Mouse (Mus musculus): ENCODE results near the gene Mrgprb5. TPM values are rescaled to one million over a fixed set of nuclear protein-coding genes. Genes with fewer than 3 reads are reported as not detected.

The Mrgprb5 gene
- not detected in 2 replicates for polyA plus RNA-seq (2015; fragmentation: Nextera tagmentation; extraction: Ambion mirVana)

GRCm38 (mm10) chr7:48168919-48169318 lies at the start of gene Mrgprb5:
Mrgprb5 (minus strand) TSS chr7:48169019.
- H3K27ac ChIP-seq (ENCODE audit: low read depth, low read length), result no peak within 1 kb of the TSS
- WGBS, result 68% methylated on average over 2 of the region's 2 CpGs
- H3K4me1 ChIP-seq (replicated peaks; ENCODE audit: control insufficient read depth, insufficient read depth, low read length), result no peaks in the 10 kb centered on the region
- no peaks in the 10 kb centered on the region for H3K9me3 ChIP-seq (ENCODE audit: control insufficient read depth)
- no peak within 1 kb of the TSS for H3K9ac ChIP-seq (ENCODE audit: low read depth, low read length)
- no peak for ATAC-seq
- no peak within 1 kb of the TSS for H3K4me2 ChIP-seq (replicated peaks; ENCODE audit: low read depth)
- H3K4me3 ChIP-seq (ENCODE audit: low read depth, low read length), result no peak within 1 kb of the TSS
- no peaks in the 10 kb centered on the region for H3K27me3 ChIP-seq (replicated peaks; ENCODE audit: control insufficient read depth, insufficient read depth, low read length)
- no peaks in the 10 kb centered on the region for H3K36me3 ChIP-seq (ENCODE audit: control insufficient read depth, insufficient read depth)
- TF ChIP-seq CTCF (IDR thresholded peaks at IDR 0.05; ENCODE audit: low read depth), result no peak

DNA sequence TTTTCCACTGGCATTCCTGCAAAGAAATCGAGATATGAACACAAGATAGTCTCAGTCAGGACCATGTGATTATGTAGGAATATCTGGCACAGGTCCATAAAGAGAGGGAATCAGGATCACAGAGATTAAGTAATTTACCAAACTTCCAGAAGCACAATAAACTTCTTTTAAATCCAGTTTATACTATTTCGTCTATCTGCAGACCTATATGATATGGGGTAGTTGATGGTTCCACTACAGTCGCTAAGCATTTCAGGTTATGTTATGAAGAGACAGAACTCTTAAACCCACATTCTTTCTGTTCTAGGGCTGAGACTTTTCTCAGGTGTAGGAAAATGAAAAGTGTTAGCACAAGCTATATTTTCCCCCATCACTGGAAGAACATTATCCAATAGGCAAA lies 30.4 kb upstream of the Mrgprb5 start, which contains the start of gene Mrgprb4:
TSS of gene Mrgprb4 (minus strand) at position 101 of the 400 bp plus-strand sequence.
- H3K4me2 ChIP-seq (replicated peaks; ENCODE audit: low read depth), result no peak within 1 kb of the TSS
- no peak for TF ChIP-seq CTCF (IDR thresholded peaks at IDR 0.05; ENCODE audit: low read depth)
- H3K36me3 ChIP-seq (ENCODE audit: control insufficient read depth, insufficient read depth), result no peaks in the 10 kb centered on the region
- H3K9ac ChIP-seq (ENCODE audit: low read depth, low read length), result no peak within 1 kb of the TSS
- H3K27me3 ChIP-seq (replicated peaks; ENCODE audit: control insufficient read depth, insufficient read depth, low read length), result no peaks in the 10 kb centered on the region
- 87% methylated on average over 3 of the region's 3 CpGs for WGBS
- no peak within 1 kb of the TSS for H3K4me3 ChIP-seq (ENCODE audit: low read depth, low read length)
- no peak for ATAC-seq
- no peak within 1 kb of the TSS for H3K27ac ChIP-seq (ENCODE audit: low read depth, low read length)
- no peaks in the 10 kb centered on the region for H3K9me3 ChIP-seq (ENCODE audit: control insufficient read depth)
- H3K4me1 ChIP-seq (replicated peaks; ENCODE audit: control insufficient read depth, insufficient read depth, low read length), result no peaks in the 10 kb centered on the region

DNA sequence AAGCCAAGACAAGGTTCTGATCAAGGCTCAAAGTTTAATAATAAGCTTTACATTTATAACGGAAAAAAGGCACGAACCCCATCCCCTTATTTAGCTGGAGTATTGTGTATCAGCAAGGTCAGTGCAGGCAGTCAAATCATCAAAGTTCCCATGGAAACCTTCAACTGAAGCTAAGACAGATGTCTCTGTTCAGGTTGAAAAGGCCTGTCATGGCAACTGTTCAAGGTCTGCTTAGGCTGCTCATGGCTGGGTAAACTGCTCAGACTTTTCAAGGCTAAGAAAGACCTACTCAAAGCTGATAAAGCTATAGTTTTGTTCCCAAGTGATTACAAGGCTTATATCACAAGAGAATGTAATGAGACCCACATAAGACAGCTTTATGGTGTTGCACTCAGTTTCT lies 1.3 kb downstream of the Mrgprb5 start:
- no peak for ATAC-seq

DNA sequence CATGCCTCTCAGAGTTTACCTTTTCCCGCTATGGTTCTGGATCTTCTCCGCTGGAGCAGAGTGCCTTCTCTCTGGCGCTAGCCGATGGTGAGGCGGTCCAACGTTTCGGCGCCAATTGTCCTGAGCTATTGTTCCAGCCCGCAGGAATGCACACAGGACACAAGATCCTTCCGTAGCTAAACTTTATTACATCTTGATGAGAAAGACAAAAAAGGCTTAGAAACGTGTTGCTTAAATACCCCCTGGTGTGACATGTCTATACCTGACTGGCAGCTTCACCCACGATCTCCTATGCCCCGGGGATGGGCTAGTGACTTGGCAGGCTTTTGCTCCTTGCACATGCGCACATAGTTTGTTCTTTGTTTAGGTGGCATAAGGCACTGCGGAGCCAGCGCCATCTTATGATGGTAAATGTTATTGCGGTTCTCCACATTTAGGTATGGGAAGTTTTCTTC lies 30.5 kb downstream of the Mrgprb5 start:
- Histone ChIP-seq H3K4me1 (replicated peaks; ENCODE audit: control insufficient read depth, insufficient read depth, low read length) (no peaks in the 10 kb centered on the region), H3K27ac (ENCODE audit: low read depth, low read length) (no peak overlapping the region), H3K4me2 (replicated peaks; ENCODE audit: low read depth) (peak overlapping the region; percentile 86), H3K36me3 (ENCODE audit: control insufficient read depth, insufficient read depth) (no peaks in the 10 kb centered on the region), H3K9ac (ENCODE audit: low read depth, low read length) (peak overlapping the region; percentile 48), H3K4me3 (ENCODE audit: low read depth, low read length) (peak overlapping the region; percentile 48), H3K27me3 (replicated peaks; ENCODE audit: control insufficient read depth, insufficient read depth, low read length) (no peaks in the 10 kb centered on the region), H3K9me3 (ENCODE audit: control insufficient read depth) (no peaks in the 10 kb centered on the region)
- TF ChIP-seq CTCF (IDR thresholded peaks at IDR 0.05; ENCODE audit: low read depth), result peak; percentile 77
- WGBS, result 2% methylated on average over 17 of the region's 17 CpGs
- ATAC-seq, result peak; percentile 50; the same call in 1 of the 2 replicates

More for the DNA sequence above, 1.3 kb downstream of the Mrgprb5 start:
- Histone ChIP-seq H3K4me2 (replicated peaks; ENCODE audit: low read depth) (no peak overlapping the region), H3K27ac (ENCODE audit: low read depth, low read length) (no peak overlapping the region), H3K9me3 (ENCODE audit: control insufficient read depth) (no peaks in the 10 kb centered on the region), H3K4me1 (replicated peaks; ENCODE audit: control insufficient read depth, insufficient read depth, low read length) (no peaks in the 10 kb centered on the region), H3K27me3 (replicated peaks; ENCODE audit: control insufficient read depth, insufficient read depth, low read length) (no peaks in the 10 kb centered on the region), H3K4me3 (ENCODE audit: low read depth, low read length) (no peak overlapping the region), H3K36me3 (ENCODE audit: control insufficient read depth, insufficient read depth) (no peaks in the 10 kb centered on the region), H3K9ac (ENCODE audit: low read depth, low read length) (no peak overlapping the region)
- 80% methylated on average over 2 of the region's 2 CpGs for WGBS
- no peak for TF ChIP-seq CTCF (IDR thresholded peaks at IDR 0.05; ENCODE audit: low read depth)

DNA sequence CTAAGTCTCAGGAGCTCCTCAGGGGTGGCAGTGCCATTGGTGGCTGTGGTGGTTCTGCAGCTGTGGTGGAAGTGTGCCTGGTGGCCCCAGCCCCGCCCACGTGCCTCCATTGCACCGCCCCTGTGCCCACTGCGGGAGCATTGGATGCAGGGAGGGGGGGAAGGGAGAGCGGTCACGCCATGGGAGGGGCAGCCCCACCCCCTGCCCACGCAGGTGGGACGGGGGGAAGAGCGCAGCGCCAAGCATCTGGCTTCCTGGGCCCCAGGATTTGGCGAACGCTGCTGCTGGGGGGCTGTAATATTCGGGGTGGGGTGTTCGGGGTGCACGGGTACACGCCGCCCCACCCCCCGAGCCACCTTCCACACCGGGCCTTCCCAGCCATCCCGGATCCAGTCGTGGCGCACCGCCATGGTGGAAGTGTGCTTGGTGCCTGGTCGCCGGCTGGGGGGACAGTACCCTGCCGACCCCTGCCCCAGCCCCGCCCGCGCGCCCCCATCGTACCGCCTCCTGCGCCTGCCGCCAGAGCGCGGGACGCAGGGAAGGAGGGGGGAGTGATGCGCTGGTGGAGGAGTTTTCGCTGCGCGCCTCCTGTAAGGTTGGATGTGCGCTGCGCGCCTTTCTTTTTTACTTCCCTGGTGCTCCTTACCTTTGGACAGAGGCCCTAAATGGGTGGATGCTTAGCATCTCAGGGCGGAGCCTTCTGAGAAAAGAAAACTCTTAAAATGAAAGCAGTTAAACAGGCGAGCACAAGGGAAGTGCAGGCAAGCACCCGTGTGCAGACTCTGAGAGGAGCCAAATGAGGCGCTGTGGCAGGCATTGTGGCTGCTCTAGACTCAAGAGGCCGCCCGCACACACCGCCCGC lies 31.4 kb downstream of the Mrgprb5 start:
- Histone ChIP-seq H3K36me3 (ENCODE audit: control insufficient read depth, insufficient read depth) (no peaks in the 10 kb centered on the region), H3K4me3 (ENCODE audit: low read depth, low read length) (peak overlapping the region; percentile 48), H3K27me3 (replicated peaks; ENCODE audit: control insufficient read depth, insufficient read depth, low read length) (no peaks in the 10 kb centered on the region), H3K9me3 (ENCODE audit: control insufficient read depth) (no peaks in the 10 kb centered on the region), H3K4me1 (replicated peaks; ENCODE audit: control insufficient read depth, insufficient read depth, low read length) (no peaks in the 10 kb centered on the region), H3K27ac (ENCODE audit: low read depth, low read length) (no peak overlapping the region), H3K9ac (ENCODE audit: low read depth, low read length) (peak overlapping the region; percentile 48), H3K4me2 (replicated peaks; ENCODE audit: low read depth) (peak overlapping the region; percentile 86)
- peak; percentile 51 for TF ChIP-seq CTCF (IDR thresholded peaks at IDR 0.05; ENCODE audit: low read depth)
- peak; percentile 89 for ATAC-seq
- under 1% methylated on average over 44 of the region's 52 CpGs for WGBS

DNA sequence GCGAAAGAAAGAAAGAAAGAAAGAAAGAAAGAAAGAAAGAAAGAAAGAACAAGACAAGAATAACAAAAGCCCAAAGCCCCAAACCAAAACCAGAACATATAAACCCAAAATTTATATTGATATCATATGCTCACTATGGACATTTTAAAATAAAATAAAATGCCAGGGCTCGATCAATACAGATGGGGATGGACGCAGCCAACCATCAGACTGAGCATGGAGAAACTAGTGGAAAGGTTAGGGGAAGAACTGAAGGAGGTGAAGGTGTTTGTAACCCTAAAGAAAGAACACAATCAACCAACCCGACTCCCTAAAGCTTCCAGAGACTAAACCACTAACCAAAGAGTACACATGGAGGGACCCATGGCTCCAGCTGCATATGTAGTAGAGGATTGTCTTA lies 36.1 kb downstream of the Mrgprb5 start:
- H3K27ac ChIP-seq (ENCODE audit: low read depth, low read length), result no peak overlapping the region
- H3K4me3 ChIP-seq (ENCODE audit: low read depth, low read length), result no peak overlapping the region
- no peak for ATAC-seq
- TF ChIP-seq CTCF (IDR thresholded peaks at IDR 0.05; ENCODE audit: low read depth), result no peak
- H3K9me3 ChIP-seq (ENCODE audit: control insufficient read depth), result no peaks in the 10 kb centered on the region
- H3K9ac ChIP-seq (ENCODE audit: low read depth, low read length), result no peak overlapping the region
- H3K27me3 ChIP-seq (replicated peaks; ENCODE audit: control insufficient read depth, insufficient read depth, low read length), result no peaks in the 10 kb centered on the region
- H3K4me1 ChIP-seq (replicated peaks; ENCODE audit: control insufficient read depth, insufficient read depth, low read length), result no peaks in the 10 kb centered on the region
- whole genome bisulfite sequencing, result 69% methylated on average over 4 of the region's 4 CpGs
- no peaks in the 10 kb centered on the region for H3K36me3 ChIP-seq (ENCODE audit: control insufficient read depth, insufficient read depth)
- no peak overlapping the region for H3K4me2 ChIP-seq (replicated peaks; ENCODE audit: low read depth)

Data from intestine, postnatal 0 days (tissue).